Mouse (Mus musculus): ENCODE results near the gene Syndig1l. TPM values are rescaled to one million over a fixed set of nuclear protein-coding genes. Genes with fewer than 3 reads are reported as not detected.

Gene Syndig1l
- polyA plus RNA-seq, 1 experiment: 0.47 TPM

- WGBS: 93% methylated on average over 4 of the region's 4 CpGs
- no peak overlapping the region for H3K27ac ChIP-seq (ENCODE audit: control insufficient read depth, insufficient read depth, low read length)
- no peak for TF ChIP-seq POLR2A (IDR thresholded peaks at IDR 0.05; ENCODE audit: control insufficient read depth, extremely low read depth, insufficient read depth, low read length, poor library complexity)
- H3K4me3 ChIP-seq (ENCODE audit: control insufficient read depth, insufficient read depth, low read length): no peak overlapping the region
- H3K27me3 ChIP-seq (ENCODE audit: control insufficient read depth, insufficient read depth, low read length): no peaks in the 10 kb centered on the region
- no peaks in the 10 kb centered on the region for H3K36me3 ChIP-seq (ENCODE audit: control insufficient read depth, insufficient read depth, low read length)
- H3K4me1 ChIP-seq (replicated peaks; ENCODE audit: control insufficient read depth, insufficient read depth, low read length): peaks cover 6% of the 10 kb centered on the region; the same call in 1 of the 2 replicates
- DNase-seq: no peak
Observed at GRCm38 (mm10) chr12:84707804-84708203, 9.2 kb upstream of the Syndig1l start.

- DNase-seq: no peak
- Histone ChIP-seq H3K4me3 (ENCODE audit: control insufficient read depth, insufficient read depth, low read length) (no peak overlapping the region), H3K27me3 (ENCODE audit: control insufficient read depth, insufficient read depth, low read length) (no peaks in the 10 kb centered on the region), H3K4me1 (replicated peaks; ENCODE audit: control insufficient read depth, insufficient read depth, low read length) (peaks cover 6% of the 10 kb centered on the region; the same call in 1 of the 2 replicates), H3K36me3 (ENCODE audit: control insufficient read depth, insufficient read depth, low read length) (no peaks in the 10 kb centered on the region), H3K27ac (ENCODE audit: control insufficient read depth, insufficient read depth, low read length) (no peak overlapping the region)
- no peak for TF ChIP-seq POLR2A (IDR thresholded peaks at IDR 0.05; ENCODE audit: control insufficient read depth, extremely low read depth, insufficient read depth, low read length, poor library complexity)
- TF ChIP-seq CTCF (IDR thresholded peaks at IDR 0.05; ENCODE audit: borderline replicate concordance, control insufficient read depth, extremely low read depth, insufficient read depth, low read length, poor library complexity): no peak
- 81% methylated on average over 4 of the region's 4 CpGs for WGBS
Observed at GRCm38 (mm10) chr12:84706886-84707285, 8.3 kb upstream of the Syndig1l start.

GRCm38 (mm10) chr12:84702586-84702985, 4.0 kb upstream of the Syndig1l start:
- DNase-seq: no peak
- Histone ChIP-seq H3K4me1 (replicated peaks; ENCODE audit: control insufficient read depth, insufficient read depth, low read length) (peaks cover 8% of the 10 kb centered on the region; the same call in 1 of the 2 replicates), H3K27ac (ENCODE audit: control insufficient read depth, insufficient read depth, low read length) (no peak overlapping the region), H3K4me3 (ENCODE audit: control insufficient read depth, insufficient read depth, low read length) (no peak overlapping the region), H3K36me3 (ENCODE audit: control insufficient read depth, insufficient read depth, low read length) (no peaks in the 10 kb centered on the region), H3K27me3 (ENCODE audit: control insufficient read depth, insufficient read depth, low read length) (no peaks in the 10 kb centered on the region; the same call in 1 of the 2 replicates)
- 88% methylated on average over 7 of the region's 7 CpGs for WGBS
- TF ChIP-seq POLR2A (IDR thresholded peaks at IDR 0.05; ENCODE audit: control insufficient read depth, extremely low read depth, insufficient read depth, low read length, poor library complexity): no peak
- no peak for TF ChIP-seq CTCF (IDR thresholded peaks at IDR 0.05; ENCODE audit: borderline replicate concordance, control insufficient read depth, extremely low read depth, insufficient read depth, low read length, poor library complexity)

GRCm38 (mm10) chr12:84692141-84692540, 6.5 kb downstream of the Syndig1l start:
- peaks cover 14% of the 10 kb centered on the region for H3K4me1 ChIP-seq (replicated peaks; ENCODE audit: control insufficient read depth, insufficient read depth, low read length)
- WGBS: 32% methylated on average over 6 of the region's 6 CpGs
- H3K27ac ChIP-seq (ENCODE audit: control insufficient read depth, insufficient read depth, low read length): no peak overlapping the region
- no peak for DNase-seq
- TF ChIP-seq CTCF (IDR thresholded peaks at IDR 0.05; ENCODE audit: borderline replicate concordance, control insufficient read depth, extremely low read depth, insufficient read depth, low read length, poor library complexity) (no peak), POLR2A (IDR thresholded peaks at IDR 0.05; ENCODE audit: control insufficient read depth, extremely low read depth, insufficient read depth, low read length, poor library complexity) (no peak)
- H3K36me3 ChIP-seq (ENCODE audit: control insufficient read depth, insufficient read depth, low read length): no peaks in the 10 kb centered on the region
- no peaks in the 10 kb centered on the region for H3K27me3 ChIP-seq (ENCODE audit: control insufficient read depth, insufficient read depth, low read length)
- no peak overlapping the region for H3K4me3 ChIP-seq (ENCODE audit: control insufficient read depth, insufficient read depth, low read length)

- Histone ChIP-seq H3K27ac (ENCODE audit: control insufficient read depth, insufficient read depth, low read length) (no peak overlapping the region), H3K36me3 (ENCODE audit: control insufficient read depth, insufficient read depth, low read length) (no peaks in the 10 kb centered on the region), H3K4me3 (ENCODE audit: control insufficient read depth, insufficient read depth, low read length) (no peak overlapping the region), H3K4me1 (replicated peaks; ENCODE audit: control insufficient read depth, insufficient read depth, low read length) (peaks cover 14% of the 10 kb centered on the region), H3K27me3 (ENCODE audit: control insufficient read depth, insufficient read depth, low read length) (no peaks in the 10 kb centered on the region)
- DNase-seq: peak; percentile 20
- TF ChIP-seq CTCF (IDR thresholded peaks at IDR 0.05; ENCODE audit: borderline replicate concordance, control insufficient read depth, extremely low read depth, insufficient read depth, low read length, poor library complexity) (no peak), POLR2A (IDR thresholded peaks at IDR 0.05; ENCODE audit: control insufficient read depth, extremely low read depth, insufficient read depth, low read length, poor library complexity) (no peak)
Observed at GRCm38 (mm10) chr12:84691347-84691746, 7.3 kb downstream of the Syndig1l start.

GRCm38 (mm10) chr12:84689051-84689450, 9.6 kb downstream of the Syndig1l start:
- Histone ChIP-seq H3K4me1 (replicated peaks; ENCODE audit: control insufficient read depth, insufficient read depth, low read length) (peaks cover 14% of the 10 kb centered on the region), H3K4me3 (ENCODE audit: control insufficient read depth, insufficient read depth, low read length) (no peak overlapping the region), H3K27ac (ENCODE audit: control insufficient read depth, insufficient read depth, low read length) (no peak overlapping the region), H3K36me3 (ENCODE audit: control insufficient read depth, insufficient read depth, low read length) (no peaks in the 10 kb centered on the region), H3K27me3 (ENCODE audit: control insufficient read depth, insufficient read depth, low read length) (no peaks in the 10 kb centered on the region)
- 94% methylated on average over 11 of the region's 11 CpGs for WGBS
- no peak for DNase-seq
- no peak for TF ChIP-seq POLR2A (IDR thresholded peaks at IDR 0.05; ENCODE audit: control insufficient read depth, extremely low read depth, insufficient read depth, low read length, poor library complexity)
- no peak for TF ChIP-seq CTCF (IDR thresholded peaks at IDR 0.05; ENCODE audit: borderline replicate concordance, control insufficient read depth, extremely low read depth, insufficient read depth, low read length, poor library complexity)

- Histone ChIP-seq H3K36me3 (ENCODE audit: control insufficient read depth, insufficient read depth, low read length) (no peaks in the 10 kb centered on the region), H3K4me3 (ENCODE audit: control insufficient read depth, insufficient read depth, low read length) (no peak overlapping the region), H3K27ac (ENCODE audit: control insufficient read depth, insufficient read depth, low read length) (no peak overlapping the region), H3K4me1 (replicated peaks; ENCODE audit: control insufficient read depth, insufficient read depth, low read length) (peaks cover 14% of the 10 kb centered on the region), H3K27me3 (ENCODE audit: control insufficient read depth, insufficient read depth, low read length) (no peaks in the 10 kb centered on the region)
- 91% methylated on average over 4 of the region's 4 CpGs for WGBS
- TF ChIP-seq CTCF (IDR thresholded peaks at IDR 0.05; ENCODE audit: borderline replicate concordance, control insufficient read depth, extremely low read depth, insufficient read depth, low read length, poor library complexity) (no peak), POLR2A (IDR thresholded peaks at IDR 0.05; ENCODE audit: control insufficient read depth, extremely low read depth, insufficient read depth, low read length, poor library complexity) (no peak)
- no peak for DNase-seq
Observed at GRCm38 (mm10) chr12:84687531-84687930, 11.1 kb downstream of the Syndig1l start.

Data from thymus, adult 2 months (tissue).